Mouse (Mus musculus) embryonic fibroblast, embryonic 13.5 days (primary cell): ENCODE measurements around the gene Plcl1.

ENCODE experiments used
- CTCF ChIP-seq: IDR thresholded peaks from 2 replicates; pipeline ENCODE4 v1.5.1; 2011; ENCODE audit warnings: mild to moderate bottlenecking, control low read depth, low read length, moderate library complexity, borderline replicate concordance; ENCODE audit not compliant: insufficient read depth
- POLR2A ChIP-seq: IDR thresholded peaks from 2 replicates; pipeline ENCODE4 v1.6.1; 2011; ENCODE audit warnings: low read depth, mild to moderate bottlenecking, control low read depth, low read length, moderate library complexity

GRCm38 (mm10) chr1:55528547-55529304 is 123.0 kb downstream of the Plcl1 start:
- TF ChIP-seq CTCF (no peak), POLR2A (no peak)
